8 mouse cellular contexts compared by ENCODE assay signal in genomic region chr12:106479067-106479877, GRCm38 (mm10).
A peak's percentile ranks its signal among the peaks of the same experiment; 100 is the strongest.
DNase-seq lines count a peak whose midpoint lies in the region; ATAC-seq lines count a peak whose summit lies in the region.

No protein-coding gene starts in this region.

- H3K4me3 ChIP-seq in forebrain, embryonic 10.5 days = peak overlapping the region; percentile 48
- no peak overlapping the region for H3K4me3 ChIP-seq in limb, embryonic 11.5 days (ENCODE audit: low read depth, low read length)
- peak overlapping the region; percentile 28 for H3K4me3 ChIP-seq in neural tube, embryonic 13.5 days

- H3K4me1 ChIP-seq in forebrain, embryonic 10.5 days = peaks cover 76% of the 10 kb centered on the region
- 0 out of 2 replicates have a peak, but pooled peaks cover 4% of the 10 kb centered on the region for H3K4me1 ChIP-seq in limb, embryonic 11.5 days (ENCODE audit: control insufficient read depth, insufficient read depth, low read length)
- peaks cover 58% of the 10 kb centered on the region for H3K4me1 ChIP-seq in neural tube, embryonic 13.5 days (replicated peaks)

- peak; percentile 26 to 33 for DNase-seq in layer of hippocampus, postnatal 36 days
- DNase-seq in layer of hippocampus, postnatal 25 days (ENCODE audit: extremely low spot score in 1 of 2, low spot score in 1 of 2) = no peak
- peak; percentile 33 for DNase-seq in forebrain, embryonic 10.5 days (ENCODE audit: extremely low spot score, low spot score)
- DNase-seq in limb, embryonic 11.5 days (ENCODE audit: low spot score) = peak; percentile 47
- no peak for DNase-seq in frontal cortex, postnatal 10 days (ENCODE audit: low spot score in 2 of 2)
- no peak for DNase-seq in gastrocnemius, postnatal 10 days

- H3K9ac ChIP-seq in limb, embryonic 11.5 days (ENCODE audit: low read length) = no peak overlapping the region
- peak overlapping the region; percentile 48; the same call in 1 of the 2 replicates for H3K9ac ChIP-seq in neural tube, embryonic 13.5 days

- WGBS in forebrain, embryonic 10.5 days = under 1% methylated on average over 24 of the region's 24 CpGs
- WGBS in limb, embryonic 11.5 days = under 1% methylated on average over 24 of the region's 24 CpGs
- under 1% methylated on average over 24 of the region's 24 CpGs for WGBS in neural tube, embryonic 13.5 days

- H3K4me2 ChIP-seq in limb, embryonic 11.5 days (ENCODE audit: low read depth, severe bottlenecking) = no peak overlapping the region; the same call in 1 of the 2 replicates
- H3K4me2 ChIP-seq in neural tube, embryonic 13.5 days = peak overlapping the region; percentile 60

- H3K36me3 ChIP-seq in forebrain, embryonic 10.5 days (replicated peaks) = no peaks in the 10 kb centered on the region
- H3K36me3 ChIP-seq in limb, embryonic 11.5 days (ENCODE audit: control insufficient read depth, insufficient read depth, low read length) = no peaks in the 10 kb centered on the region
- H3K36me3 ChIP-seq in neural tube, embryonic 13.5 days = no peaks in the 10 kb centered on the region

- no peak overlapping the region for H3K27ac ChIP-seq in forebrain, embryonic 10.5 days
- no peak overlapping the region for H3K27ac ChIP-seq in limb, embryonic 11.5 days (replicated peaks; ENCODE audit: low read depth, low read length)
- peak overlapping the region; percentile 63 for H3K27ac ChIP-seq in neural tube, embryonic 13.5 days (replicated peaks)

- ATAC-seq in limb, embryonic 11.5 days (ENCODE audit: insufficient number of reproducible peaks, low FRiP score, low TSS enrichment, low read depth) = no peak
- 0 out of 2 replicates have a peak, but pooled peaks have one; percentile 44 for ATAC-seq in neural tube, embryonic 13.5 days (ENCODE audit: low read depth)
- ATAC-seq in megakaryocyte, adult 5-6 weeks (ENCODE audit: poor library complexity, severe bottlenecking) = no peak

- H3K27me3 ChIP-seq in forebrain, embryonic 10.5 days (ENCODE audit: poor library complexity, severe bottlenecking) = peaks cover 88% of the 10 kb centered on the region
- peaks cover 47% of the 10 kb centered on the region for H3K27me3 ChIP-seq in limb, embryonic 11.5 days (ENCODE audit: control insufficient read depth, insufficient read depth, low read length)
- H3K27me3 ChIP-seq in neural tube, embryonic 13.5 days = peaks cover 32% of the 10 kb centered on the region

- H3K9me3 ChIP-seq in forebrain, embryonic 10.5 days = no peaks in the 10 kb centered on the region
- no peaks in the 10 kb centered on the region for H3K9me3 ChIP-seq in limb, embryonic 11.5 days (ENCODE audit: control insufficient read depth, low read length)
- no peaks in the 10 kb centered on the region for H3K9me3 ChIP-seq in neural tube, embryonic 13.5 days

Comparison
In these comparisons a context has a peak if more than half of its experiments do, and no peak if none do; other contexts are left out.
1. DNase-seq: peak in layer of hippocampus, postnatal 36 days (2 of 2), forebrain, embryonic 10.5 days (single experiment) and limb, embryonic 11.5 days (single experiment); none in layer of hippocampus, postnatal 25 days (0 of 2), frontal cortex, postnatal 10 days (0 of 2) and gastrocnemius, postnatal 10 days (single experiment).